14 mouse cellular contexts compared by ENCODE assay signal in the genomic region with DNA sequence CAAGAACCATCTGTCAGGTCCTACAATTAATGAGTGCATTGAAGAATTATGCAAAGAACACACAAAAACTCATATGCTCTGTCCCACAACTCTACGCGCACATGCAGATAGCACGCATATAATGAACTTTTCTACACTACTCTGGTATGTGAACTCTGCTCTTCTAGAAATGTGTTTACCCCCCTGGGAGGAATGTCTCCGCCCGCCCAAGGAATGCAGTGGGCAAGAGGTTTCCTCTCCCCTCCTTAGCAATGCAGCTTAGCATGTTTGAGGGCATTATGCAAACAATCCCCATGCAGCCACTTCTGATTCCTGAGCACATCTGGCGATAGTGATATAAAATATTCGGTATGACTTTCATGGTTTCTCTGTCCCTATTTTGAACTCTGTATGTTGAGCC. TPM values are rescaled to one million over a fixed set of nuclear protein-coding genes. Genes with fewer than 3 reads are reported as not detected.
A peak's percentile ranks its signal among the peaks of the same experiment; 100 is the strongest.
DNase-seq lines count a peak whose midpoint lies in the region; TF ChIP-seq lines count a peak whose summit lies in the region.
"Had no signal": no experiment of that assay in that cellular context is flagged by ENCODE, and none has a peak within 500 bp of the region (broad histone marks: within the 10 kb centered on the region; RNA-seq: fewer than 3 reads in every experiment).

No protein-coding gene starts in this region.

- peak; percentile 72 to 77 for DNase-seq in lung, adult 18-20 months
- no peak for DNase-seq in lung, postnatal 14 days
- peak; percentile 50 for DNase-seq in lung, postnatal 10 days
- peak; percentile 30 for DNase-seq in yolk sac, embryonic 10.5 days (ENCODE audit: low spot score)
- DNase-seq in right cerebral cortex, postnatal 10 days (ENCODE audit: low spot score in 2 of 2): no peak
- DNase-seq in testis, postnatal 14 days (ENCODE audit: low spot score): no peak
- DNase-seq: cerebellum, adult 9-10 months; gastrocnemius, adult 2 months; heart, postnatal 10 days; kidney, adult 8-10 months; liver; thymus, postnatal 14 days had no signal

- no peak for TF ChIP-seq POLR2A in embryonic fibroblast, embryonic 13.5 days (IDR thresholded peaks at IDR 0.05; ENCODE audit: low read depth, low read length)

- H3K27ac ChIP-seq in embryonic fibroblast, embryonic 13.5 days (ENCODE audit: insufficient read depth, low read length): peak overlapping the region; percentile 74; the same call in 1 of the 2 replicates
- H3K27ac ChIP-seq: forebrain, embryonic 12.5 days; gastrocnemius, adult 2 months had no signal

- no peak for TF ChIP-seq CTCF in embryonic fibroblast, embryonic 13.5 days (IDR thresholded peaks at IDR 0.05; ENCODE audit: borderline replicate concordance, insufficient read depth, low read length)

- H3K4me3 ChIP-seq in embryonic fibroblast, embryonic 13.5 days (ENCODE audit: insufficient read depth, low read length): no peak overlapping the region
- H3K4me3 ChIP-seq: forebrain, embryonic 12.5 days; gastrocnemius, adult 2 months had no signal

- peaks cover 7% of the 10 kb centered on the region for H3K4me1 ChIP-seq in embryonic fibroblast, embryonic 13.5 days (ENCODE audit: control insufficient read depth, insufficient read depth, low read length)
- H3K4me1 ChIP-seq: forebrain, embryonic 12.5 days had no signal

RNA-seq across cellular contexts. Expression of gene Tgfbr2, which starts 59.0 kb away (rescaled TPM):
- 91.6 and 117 TPM in 2 replicates for polyA plus RNA-seq in embryonic fibroblast, embryonic 13.5 days (2011; ENCODE audit: insufficient read length, low read depth, missing spikeins)

Comparison
In these comparisons a context has a peak if more than half of its experiments do, and no peak if none do; other contexts are left out.
1. DNase-seq: peak in lung, adult 18-20 months (2 of 2), lung, postnatal 10 days (single experiment) and yolk sac, embryonic 10.5 days (single experiment); none in lung, postnatal 14 days (single experiment), right cerebral cortex, postnatal 10 days (0 of 2) and testis, postnatal 14 days (single experiment).